Mouse (Mus musculus): ENCODE measurements at regions not wholly inside any gene's neighbourhood (a gene's known extent, or its start where the extent isn't known, plus 50 kb on each side); places are given as distances from the start of the nearest gene placed in this dataset.

DNA sequence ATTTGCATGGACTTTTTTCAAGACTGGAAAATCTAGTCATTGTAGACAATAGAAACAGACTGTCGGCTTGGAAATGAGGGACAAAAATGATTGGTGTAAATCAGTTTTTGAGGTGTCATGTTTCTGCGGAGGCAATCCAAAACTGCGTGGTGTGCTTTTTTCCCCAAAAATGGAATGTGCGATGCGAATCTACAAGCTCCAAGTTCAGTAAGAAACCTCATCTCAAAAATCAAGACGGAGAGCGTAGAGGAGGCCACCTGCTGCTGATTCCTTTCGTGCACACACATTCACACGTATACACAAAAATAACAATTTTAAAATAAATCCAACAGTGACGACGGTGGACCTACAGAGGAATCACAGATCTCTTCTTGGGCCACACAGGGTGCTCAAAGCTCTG, 170.5 kb upstream of the Adgrl2 start:
- DNase-seq (ENCODE audit: extremely low read depth): no peak
- H3K27me3 ChIP-seq (replicated peaks): no peaks in the 10 kb centered on the region
- no peak overlapping the region for H3K4me3 ChIP-seq (replicated peaks in 1 of 3; ENCODE audit: low read depth in 2 of 3, low read length in 2 of 3, poor library complexity in 1 of 3)
- H3K79me2 ChIP-seq (replicated peaks; ENCODE audit: control insufficient read depth, extremely low read depth, insufficient read depth, poor library complexity, severe bottlenecking): no peaks in the 10 kb centered on the region
- dilution Hi-C loops (cut with MboI; ENCODE audit: extremely low pct_ligation_motif_present, extremely low pct_unique_long_range_greater_than_20kb, low sequenced_read_pairs) (no loop called here), in situ Hi-C loops (cut with MboI; ENCODE audit: low pct_ligation_motif_present, low pct_unique_long_range_greater_than_20kb, low sequenced_read_pairs) (no loop called here)
- H3K9me3 ChIP-seq (replicated peaks; ENCODE audit: low read length): no peaks in the 10 kb centered on the region
- no peak overlapping the region for H3K4me2 ChIP-seq (ENCODE audit: insufficient read depth, low read depth, poor library complexity, severe bottlenecking)
- H3K27ac ChIP-seq (ENCODE audit: insufficient read depth, low read depth): no peak overlapping the region
- H3K9ac ChIP-seq (ENCODE audit: insufficient read depth, low read depth): no peak overlapping the region
- H3K36me3 ChIP-seq (replicated peaks in 1 of 2; ENCODE audit: control insufficient read depth in 1 of 2, insufficient read depth in 1 of 2, low read length in 1 of 2): no peaks in the 10 kb centered on the region
- peaks cover 0 to 9% of the 10 kb centered on the region in 2 experiments; a peak in 2 of 4 replicates for H3K4me1 ChIP-seq (ENCODE audit: control insufficient read depth in 1 of 2, insufficient read depth in 2 of 2)
- TF ChIP-seq RAD21 (IDR thresholded peaks at IDR 0.05; ENCODE audit: low read depth, low read length) (no peak), GABPA (IDR thresholded peaks at IDR 0.05; ENCODE audit: insufficient replicate concordance, low read depth, low read length) (no peak), JUND (conservative IDR thresholded peaks at IDR 0.05; ENCODE audit: low read depth, low read length) (no peak), USF1 (IDR thresholded peaks at IDR 0.05; ENCODE audit: low read depth, low read length) (no peak), ZC3H11A (IDR thresholded peaks at IDR 0.05; ENCODE audit: low read depth, low read length) (no peak), CHD2 (IDR thresholded peaks at IDR 0.05; ENCODE audit: low read length) (no peak)

DNA sequence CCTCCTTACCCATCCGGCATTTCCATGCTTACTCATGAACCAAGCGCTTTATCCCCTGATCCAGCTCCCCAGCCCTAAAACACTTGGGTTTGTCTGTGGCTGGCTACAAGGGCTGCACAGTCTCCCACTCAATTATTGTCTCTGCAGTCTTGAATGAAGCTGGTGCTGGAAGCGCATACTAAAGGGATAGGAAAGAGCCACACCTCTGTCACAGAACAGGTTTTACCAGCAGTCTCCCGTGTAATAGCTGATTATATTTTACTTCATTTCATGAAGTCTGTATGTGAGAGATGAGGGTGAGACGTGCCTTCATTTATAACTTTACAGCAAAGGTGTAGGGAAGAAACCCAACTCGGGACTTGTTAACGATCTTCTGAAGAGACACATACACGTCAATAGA, 167.0 kb upstream of the Adgrl2 start:
- in situ Hi-C loops (cut with MboI; ENCODE audit: low pct_ligation_motif_present, low pct_unique_long_range_greater_than_20kb, low sequenced_read_pairs): no loop called here
- Histone ChIP-seq H3K4me3 (replicated peaks in 1 of 3; ENCODE audit: low read depth in 2 of 3, low read length in 2 of 3, poor library complexity in 1 of 3) (no peak overlapping the region), H3K4me1 (ENCODE audit: control insufficient read depth in 1 of 2, insufficient read depth in 2 of 2) (peaks cover 0 to 9% of the 10 kb centered on the region in 2 experiments; a peak in 2 of 4 replicates), H3K27me3 (replicated peaks) (no peaks in the 10 kb centered on the region), H3K4me2 (ENCODE audit: insufficient read depth, low read depth, poor library complexity, severe bottlenecking) (no peak overlapping the region), H3K79me2 (replicated peaks; ENCODE audit: control insufficient read depth, extremely low read depth, insufficient read depth, poor library complexity, severe bottlenecking) (no peaks in the 10 kb centered on the region), H3K27ac (ENCODE audit: insufficient read depth, low read depth) (no peak overlapping the region), H3K9me3 (replicated peaks; ENCODE audit: low read length) (no peaks in the 10 kb centered on the region), H3K9ac (ENCODE audit: insufficient read depth, low read depth) (no peak overlapping the region), H3K36me3 (replicated peaks in 1 of 2; ENCODE audit: control insufficient read depth in 1 of 2, insufficient read depth in 1 of 2, low read length in 1 of 2) (no peaks in the 10 kb centered on the region)
- no peak for DNase-seq (ENCODE audit: extremely low read depth)
- dilution Hi-C loops (cut with MboI; ENCODE audit: extremely low pct_ligation_motif_present, extremely low pct_unique_long_range_greater_than_20kb, low sequenced_read_pairs): no loop called here
- no peak for TF ChIP-seq PAX5 (IDR thresholded peaks at IDR 0.05; ENCODE audit: low read length)
- TF ChIP-seq ZNF384 (IDR thresholded peaks at IDR 0.05; ENCODE audit: low read depth, low read length): no peak
- TF ChIP-seq USF2 (conservative IDR thresholded peaks at IDR 0.05; ENCODE audit: low read depth, low read length): no peak
- no peak for TF ChIP-seq KAT2A (IDR thresholded peaks at IDR 0.05; ENCODE audit: insufficient replicate concordance, low read length)
- no peak for TF ChIP-seq MXI1 (IDR thresholded peaks at IDR 0.05; ENCODE audit: low read depth, low read length)
- TF ChIP-seq RAD21 (IDR thresholded peaks at IDR 0.05; ENCODE audit: low read depth, low read length): no peak
- TF ChIP-seq ETS1 (conservative IDR thresholded peaks at IDR 0.05; ENCODE audit: low read depth, low read length): no peak
- TF ChIP-seq SIN3A (IDR thresholded peaks at IDR 0.05; ENCODE audit: low read length): no peak
- no peak for TF ChIP-seq IRF4 (IDR thresholded peaks at IDR 0.05; ENCODE audit: low read depth, low read length)
- no peak for TF ChIP-seq MYC (IDR thresholded peaks at IDR 0.05; ENCODE audit: low read depth, low read length)
- no peak for TF ChIP-seq ZC3H11A (IDR thresholded peaks at IDR 0.05; ENCODE audit: low read depth, low read length)
- TF ChIP-seq ZKSCAN1 (IDR thresholded peaks at IDR 0.05; ENCODE audit: borderline replicate concordance, low read depth, low read length): no peak
- TF ChIP-seq CHD1 (IDR thresholded peaks at IDR 0.05; ENCODE audit: low read depth, low read length): no peak
- TF ChIP-seq MAX (IDR thresholded peaks at IDR 0.05; ENCODE audit: low read length): no peak
- TF ChIP-seq CHD2 (IDR thresholded peaks at IDR 0.05; ENCODE audit: low read length): no peak
- TF ChIP-seq ZMIZ1 (IDR thresholded peaks at IDR 0.05; ENCODE audit: low read depth, low read length): no peak
- TF ChIP-seq NRF1 (IDR thresholded peaks at IDR 0.05; ENCODE audit: low read depth, low read length): no peak
- TF ChIP-seq GABPA (IDR thresholded peaks at IDR 0.05; ENCODE audit: insufficient replicate concordance, low read depth, low read length): no peak
- no peak for TF ChIP-seq TBP (conservative IDR thresholded peaks at IDR 0.05; ENCODE audit: low read depth, low read length)
